ENCODE assay signal across 12 mouse cellular contexts in the genomic region with DNA sequence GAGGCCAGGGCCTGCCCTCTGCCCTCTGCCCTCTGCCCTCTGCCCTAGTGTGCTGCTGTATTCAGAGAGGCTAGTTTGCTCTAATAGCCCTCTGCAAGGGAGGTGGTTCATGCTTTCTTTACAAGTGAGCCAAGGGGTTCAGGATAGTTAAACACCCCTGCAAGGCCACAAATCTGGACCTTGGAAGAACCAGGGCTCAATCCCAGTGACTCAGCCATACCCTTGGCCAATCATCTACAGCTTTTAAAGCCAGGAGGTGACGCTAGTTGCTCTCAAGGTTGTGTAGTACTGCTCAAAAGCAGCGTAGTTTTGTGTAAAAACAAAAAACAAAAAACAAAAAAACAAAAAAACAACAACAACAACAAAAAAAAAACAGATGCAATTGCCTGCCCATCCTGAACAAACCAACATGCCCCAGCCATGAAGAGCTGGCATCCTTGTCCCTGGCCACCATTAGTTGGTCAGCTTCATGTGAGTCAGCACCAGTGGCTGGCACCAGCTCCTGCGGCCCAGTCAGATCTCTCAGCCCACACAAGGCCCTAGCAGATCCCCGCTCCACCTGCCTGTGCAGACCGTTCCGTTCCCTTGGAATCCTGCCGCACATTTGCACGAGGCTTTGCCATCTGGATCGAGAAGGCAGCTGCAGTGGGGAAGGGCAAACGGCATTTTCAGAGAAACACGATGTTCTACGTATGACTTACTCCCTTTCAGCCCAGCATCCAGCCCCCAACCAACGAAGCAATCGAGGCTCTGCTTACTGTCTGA.
DNase-seq lines count a peak whose midpoint lies in the region; ATAC-seq and TF ChIP-seq lines count a peak whose summit lies in the region.
"Had no signal": no experiment of that assay in that cellular context is flagged by ENCODE, and none has a peak within 500 bp of the region (broad histone marks: within the 10 kb centered on the region; RNA-seq: fewer than 3 reads in every experiment).

No protein-coding gene starts in this region.

- H3K9me3 ChIP-seq in forebrain, postnatal 0 days (ENCODE audit: low read length), result no peaks in the 10 kb centered on the region
- H3K9me3 ChIP-seq in forebrain, embryonic 15.5 days, result no peaks in the 10 kb centered on the region
- H3K9me3 ChIP-seq: embryonic facial prominence, embryonic 12.5 days had no signal

- no peak overlapping the region for H3K27ac ChIP-seq in forebrain, postnatal 0 days (ENCODE audit: low read depth, low read length)
- H3K27ac ChIP-seq in forebrain, embryonic 15.5 days (replicated peaks), result no peak overlapping the region
- H3K27ac ChIP-seq: embryonic facial prominence, embryonic 12.5 days had no signal

- no peak overlapping the region for H3K4me3 ChIP-seq in forebrain, postnatal 0 days (ENCODE audit: low read depth, low read length)
- H3K4me3 ChIP-seq in forebrain, embryonic 15.5 days, result no peak overlapping the region
- H3K4me3 ChIP-seq: embryonic facial prominence, embryonic 12.5 days had no signal

- H3K27me3 ChIP-seq in forebrain, postnatal 0 days (ENCODE audit: insufficient read depth, low read length), result no peaks in the 10 kb centered on the region
- no peaks in the 10 kb centered on the region for H3K27me3 ChIP-seq in forebrain, embryonic 15.5 days
- H3K27me3 ChIP-seq: embryonic facial prominence, embryonic 12.5 days had no signal

- 71% methylated on average over 14 of the region's 14 CpGs for WGBS in forebrain, postnatal 0 days
- WGBS in forebrain, embryonic 15.5 days, result 85% methylated on average over 14 of the region's 14 CpGs

- H3K9ac ChIP-seq in forebrain, postnatal 0 days, result no peak overlapping the region
- no peak overlapping the region for H3K9ac ChIP-seq in forebrain, embryonic 15.5 days (replicated peaks)
- H3K9ac ChIP-seq: embryonic facial prominence, embryonic 12.5 days; lung, embryonic 14.5 days had no signal

- H3K4me2 ChIP-seq in forebrain, postnatal 0 days (ENCODE audit: low read depth), result no peak overlapping the region
- H3K4me2 ChIP-seq in forebrain, embryonic 15.5 days (replicated peaks), result no peak overlapping the region
- H3K4me2 ChIP-seq: embryonic facial prominence, embryonic 12.5 days; heart, embryonic 11.5 days; lung, embryonic 14.5 days had no signal

- TF ChIP-seq CTCF in forebrain, postnatal 0 days (IDR thresholded peaks at IDR 0.05; ENCODE audit: low read depth), result no peak

- H3K36me3 ChIP-seq in forebrain, postnatal 0 days (ENCODE audit: insufficient read depth), result no peaks in the 10 kb centered on the region
- no peaks in the 10 kb centered on the region for H3K36me3 ChIP-seq in forebrain, embryonic 15.5 days
- H3K36me3 ChIP-seq: embryonic facial prominence, embryonic 12.5 days had no signal

- peak; percentile 61 for DNase-seq in forebrain, postnatal 0 days
- peak; percentile 71 for DNase-seq in adrenal gland, postnatal 14 days
- DNase-seq in layer of hippocampus, adult 18-20 months (ENCODE audit: low spot score in 2 of 2), result peak; percentile 60 to 84
- peak; percentile 74 for DNase-seq in right cerebral cortex, adult 18-20 months
- no peak for DNase-seq in thymus, postnatal 14 days
- no peak for DNase-seq in urinary bladder, postnatal 14 days (ENCODE audit: low spot score)
- no peak for DNase-seq in urinary bladder, postnatal 10 days (ENCODE audit: low spot score)
- DNase-seq: lung, embryonic 14.5 days had no signal

- H3K4me1 ChIP-seq in forebrain, postnatal 0 days (ENCODE audit: insufficient read depth), result no peaks in the 10 kb centered on the region
- 0 out of 2 replicates have a peak, but pooled peaks cover 3% of the 10 kb centered on the region for H3K4me1 ChIP-seq in forebrain, embryonic 15.5 days
- H3K4me1 ChIP-seq: embryonic facial prominence, embryonic 12.5 days had no signal

- no peak for ATAC-seq in forebrain, postnatal 0 days
- ATAC-seq in forebrain, embryonic 15.5 days (replicated peaks), result no peak
- ATAC-seq: intestine, embryonic 16.5 days had no signal

Comparison
In these comparisons a context has a peak if more than half of its experiments do, and no peak if none do; other contexts are left out.
1. DNase-seq: peak in forebrain, postnatal 0 days (single experiment), adrenal gland, postnatal 14 days (single experiment), layer of hippocampus, adult 18-20 months (2 of 2) and right cerebral cortex, adult 18-20 months (single experiment); none in thymus, postnatal 14 days (single experiment), urinary bladder, postnatal 14 days (single experiment) and urinary bladder, postnatal 10 days (single experiment).